Comparison of ENCODE assay signal across 8 mouse cellular contexts in genomic region chr5:92309681-92310511, GRCm38 (mm10). TPM values are rescaled to one million over a fixed set of nuclear protein-coding genes. Genes with fewer than 3 reads are reported as not detected.
DNase-seq lines count a peak whose midpoint lies in the region; ATAC-seq lines count a peak whose summit lies in the region.

Gene Sdad1 (minus strand): TSS chr5:92310479.

- 2% methylated on average over 41 of the region's 41 CpGs for WGBS in hindbrain, embryonic 15.5 days

- H3K9me3 ChIP-seq in hindbrain, embryonic 15.5 days: no peaks in the 10 kb centered on the region

- H3K36me3 ChIP-seq in hindbrain, embryonic 15.5 days: peaks cover 10% of the 10 kb centered on the region

- peak within 1 kb of the TSS; percentile 73 for H3K9ac ChIP-seq in hindbrain, embryonic 15.5 days

- H3K4me1 ChIP-seq in hindbrain, embryonic 15.5 days (replicated peaks): peaks cover 16% of the 10 kb centered on the region

- no peaks in the 10 kb centered on the region for H3K27me3 ChIP-seq in hindbrain, embryonic 15.5 days

- peak; percentile 96 for DNase-seq in R1 (ENCODE audit: low read depth, low spot score)
- peak; percentile 96 for DNase-seq in cerebellum, postnatal 25 days
- DNase-seq in frontal cortex, postnatal 36 days (ENCODE audit: low spot score in 2 of 2): peak; percentile 96 to 97
- peak; percentile 89 for DNase-seq in left cerebral cortex, adult 11 months (ENCODE audit: low spot score)
- peak; percentile 94 to 95 for DNase-seq in lung, postnatal 4 days
- peak; percentile 88 for DNase-seq in retina, postnatal 7 days (ENCODE audit: low read depth, low spot score)
- peak; percentile 80 for DNase-seq in urinary bladder, adult 2 months (ENCODE audit: low spot score)

- H3K27ac ChIP-seq in hindbrain, embryonic 15.5 days (replicated peaks): peak within 1 kb of the TSS; percentile 74

- peak; percentile 96 for ATAC-seq in hindbrain, embryonic 15.5 days (ENCODE audit: low FRiP score, low read depth)

- H3K4me2 ChIP-seq in hindbrain, embryonic 15.5 days: peak within 1 kb of the TSS; percentile 73

- peak within 1 kb of the TSS; percentile 93 for H3K4me3 ChIP-seq in hindbrain, embryonic 15.5 days

RNA-seq across cellular contexts. Expression of gene Sdad1, which starts in this region (rescaled TPM):
- 27.5 and 31.4 TPM in 2 replicates for polyA plus RNA-seq in hindbrain, embryonic 15.5 days (2015; fragmentation: Nextera tagmentation; extraction: Ambion mirVana)
- 12.3 and 13.6 TPM in 2 replicates for polyA plus RNA-seq in urinary bladder, adult 2 months (2012; rRNA removed)

Comparison
In these comparisons a context has a peak if more than half of its experiments do, and no peak if none do; other contexts are left out.
1. Peak in every context shown above with its lines: DNase-seq, ATAC-seq, H3K4me3 ChIP-seq and H3K27ac ChIP-seq.